Mouse (Mus musculus): ENCODE results near the gene Tnfrsf21.

The Tnfrsf21 gene

GRCm38 (mm10) chr17:43130115-43130869 lies 113.9 kb downstream of the Tnfrsf21 start:
- no peak for DNase-seq (ENCODE audit: low read depth, low spot score)

GRCm38 (mm10) chr17:43130870-43131264 lies 114.5 kb downstream of the Tnfrsf21 start:
- no peak for DNase-seq (ENCODE audit: low read depth, low spot score)

GRCm38 (mm10) chr17:43132477-43132876 lies 116.1 kb downstream of the Tnfrsf21 start:
- no peak for DNase-seq (ENCODE audit: low read depth, low spot score)

- no peak for DNase-seq (ENCODE audit: low read depth, low spot score)
These were observed 116.8 kb downstream of the Tnfrsf21 start for GRCm38 (mm10) chr17:43133106-43133505.

GRCm38 (mm10) chr17:43134991-43135390 lies 118.6 kb downstream of the Tnfrsf21 start:
- no peak for DNase-seq (ENCODE audit: low read depth, low spot score)

GRCm38 (mm10) chr17:43135398-43136265 lies 119.3 kb downstream of the Tnfrsf21 start:
- DNase-seq (ENCODE audit: low read depth, low spot score): no peak

- DNase-seq (ENCODE audit: low read depth, low spot score): no peak
These were observed 120.4 kb downstream of the Tnfrsf21 start for GRCm38 (mm10) chr17:43136720-43137119.

GRCm38 (mm10) chr17:43137838-43138237 lies 121.5 kb downstream of the Tnfrsf21 start:
- DNase-seq (ENCODE audit: low read depth, low spot score): no peak

- DNase-seq (ENCODE audit: low read depth, low spot score): no peak
These were observed 122.0 kb downstream of the Tnfrsf21 start for GRCm38 (mm10) chr17:43138356-43138755.
